Mouse (Mus musculus): ENCODE measurements at regions not wholly inside any gene's neighbourhood (a gene's known extent, or its start where the extent isn't known, plus 50 kb on each side); places are given as distances from the start of the nearest gene placed in this dataset.
A peak's percentile ranks its signal among the peaks of the same experiment; 100 is the strongest.

DNA sequence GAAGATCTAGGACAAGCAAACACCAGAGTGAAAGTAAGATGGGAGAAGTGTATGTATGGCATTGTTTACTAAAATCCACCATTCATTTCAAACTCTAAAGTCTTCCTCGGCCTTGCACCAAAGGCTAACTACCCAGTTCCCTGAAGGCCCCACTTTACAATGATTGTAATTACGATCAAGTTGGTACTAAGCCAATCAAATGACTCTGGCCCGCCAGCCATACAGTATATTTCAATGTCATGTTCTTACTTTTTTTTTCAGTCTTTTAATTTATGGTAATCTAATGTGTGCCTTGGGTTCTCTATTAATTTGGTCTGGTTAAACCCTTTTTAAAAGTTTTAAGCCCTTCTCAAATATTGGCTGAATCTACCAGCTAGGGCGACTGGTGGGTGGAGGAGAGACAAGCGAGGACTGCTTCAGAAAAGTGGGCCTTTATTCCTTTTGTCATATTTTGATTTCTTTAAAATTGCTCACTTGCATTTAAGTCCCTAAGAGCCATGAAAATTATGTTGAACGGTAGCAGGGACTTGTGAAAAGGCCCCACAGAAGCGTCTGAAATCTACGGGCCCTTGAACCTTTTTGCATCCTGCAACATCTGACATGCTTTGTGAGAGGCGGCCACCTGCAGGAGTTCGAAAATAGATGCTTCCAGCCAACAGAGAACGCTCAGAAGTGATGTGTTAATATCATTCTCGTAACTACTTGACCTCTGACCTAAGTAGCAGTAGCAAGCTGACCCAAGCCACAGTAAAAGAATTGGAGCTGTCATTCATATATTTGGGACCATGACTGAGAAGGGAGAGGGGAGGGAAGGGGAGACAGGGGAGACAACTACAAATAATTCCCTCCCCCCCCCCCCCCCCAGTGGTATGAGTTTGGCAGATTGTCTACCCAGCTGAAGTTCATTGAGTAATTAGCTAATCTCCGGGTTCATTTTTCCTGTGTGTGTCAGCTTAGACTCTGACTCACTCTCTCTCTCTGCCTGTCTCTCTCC, 197.2 kb downstream of the Cdca7 start:
- DNase-seq (ENCODE audit: low read depth, low spot score): no peak
- no peak for TF ChIP-seq ZC3H11A (IDR thresholded peaks at IDR 0.05; ENCODE audit: borderline replicate concordance, low read depth, low read length)
- no peak for TF ChIP-seq CHD2 (IDR thresholded peaks at IDR 0.05; ENCODE audit: low read depth, low read length)
- TF ChIP-seq ZNF384 (IDR thresholded peaks at IDR 0.05; ENCODE audit: low read depth, low read length): no peak
- no peak for TF ChIP-seq MAFK (IDR thresholded peaks at IDR 0.05; ENCODE audit: insufficient read depth, low read depth, low read length)
- no peak for TF ChIP-seq HCFC1 (IDR thresholded peaks at IDR 0.05; ENCODE audit: borderline replicate concordance, insufficient read depth, low read length)
- H3K27ac ChIP-seq (ENCODE audit: insufficient read depth, low read depth, low read length, poor library complexity, severe bottlenecking): no peak overlapping the region
- H3K4me3 ChIP-seq (ENCODE audit: insufficient read depth in 1 of 2, low read depth in 1 of 2, low read length in 2 of 2, poor library complexity in 1 of 2, severe bottlenecking in 1 of 2): no peak overlapping the region
- H3K36me3 ChIP-seq (ENCODE audit: control insufficient read depth, insufficient read depth, low read length, poor library complexity, severe bottlenecking): no peaks in the 10 kb centered on the region; the same call in 1 of the 2 replicates
- H3K9ac ChIP-seq (ENCODE audit: insufficient read depth, low read depth, low read length, poor library complexity, severe bottlenecking): no peak overlapping the region
- no peaks in the 10 kb centered on the region for H3K9me3 ChIP-seq (ENCODE audit: control insufficient read depth, insufficient read depth, low read depth, low read length)
- in situ Hi-C loops (cut with MboI; ENCODE audit: low sequenced_read_pairs in 2 of 2, unreplicated experiment in 2 of 2): no loop called here
- no peaks in the 10 kb centered on the region for H3K4me1 ChIP-seq (ENCODE audit: control insufficient read depth in 2 of 2, insufficient read depth in 2 of 2, low read length in 2 of 2, poor library complexity in 1 of 2)

DNA sequence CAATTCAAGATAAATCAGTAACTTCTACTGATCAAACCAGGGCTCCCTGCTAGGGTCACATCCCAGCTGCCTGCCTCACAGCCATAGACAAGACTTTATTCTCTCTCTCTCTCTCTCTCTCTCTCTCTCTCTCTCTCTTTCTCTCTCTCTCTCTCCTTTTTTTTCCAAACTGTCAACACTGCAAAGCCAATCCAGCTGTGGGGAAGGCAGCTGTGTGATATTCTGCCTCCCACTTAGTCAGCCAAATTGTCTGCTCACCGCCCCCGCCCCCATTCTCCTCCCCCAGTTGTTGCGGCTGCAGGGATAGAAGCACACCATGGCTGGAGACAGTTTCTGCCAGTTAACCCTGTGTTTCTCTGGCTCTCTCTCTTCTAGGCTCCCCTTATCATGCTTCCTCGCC, 198.3 kb downstream of the Cdca7 start:
- no peak overlapping the region for H3K4me3 ChIP-seq (ENCODE audit: insufficient read depth in 1 of 2, low read depth in 1 of 2, low read length in 2 of 2, poor library complexity in 1 of 2, severe bottlenecking in 1 of 2)
- in situ Hi-C loops (cut with MboI; ENCODE audit: low sequenced_read_pairs in 2 of 2, unreplicated experiment in 2 of 2): no loop called here
- no peaks in the 10 kb centered on the region for H3K36me3 ChIP-seq (ENCODE audit: control insufficient read depth, insufficient read depth, low read length, poor library complexity, severe bottlenecking)
- H3K4me1 ChIP-seq (ENCODE audit: control insufficient read depth in 2 of 2, insufficient read depth in 2 of 2, low read length in 2 of 2, poor library complexity in 1 of 2): no peaks in the 10 kb centered on the region
- no peak overlapping the region for H3K9ac ChIP-seq (ENCODE audit: insufficient read depth, low read depth, low read length, poor library complexity, severe bottlenecking)
- no peak for DNase-seq (ENCODE audit: low read depth, low spot score)
- H3K27ac ChIP-seq (ENCODE audit: insufficient read depth, low read depth, low read length, poor library complexity, severe bottlenecking): no peak overlapping the region
- no peaks in the 10 kb centered on the region for H3K9me3 ChIP-seq (ENCODE audit: control insufficient read depth, insufficient read depth, low read depth, low read length)
- TF ChIP-seq CHD2 (IDR thresholded peaks at IDR 0.05; ENCODE audit: low read depth, low read length) (no peak), ZNF384 (IDR thresholded peaks at IDR 0.05; ENCODE audit: low read depth, low read length) (no peak), MAFK (IDR thresholded peaks at IDR 0.05; ENCODE audit: insufficient read depth, low read depth, low read length) (no peak), HCFC1 (IDR thresholded peaks at IDR 0.05; ENCODE audit: borderline replicate concordance, insufficient read depth, low read length) (no peak), ZC3H11A (IDR thresholded peaks at IDR 0.05; ENCODE audit: borderline replicate concordance, low read depth, low read length) (no peak)

DNA sequence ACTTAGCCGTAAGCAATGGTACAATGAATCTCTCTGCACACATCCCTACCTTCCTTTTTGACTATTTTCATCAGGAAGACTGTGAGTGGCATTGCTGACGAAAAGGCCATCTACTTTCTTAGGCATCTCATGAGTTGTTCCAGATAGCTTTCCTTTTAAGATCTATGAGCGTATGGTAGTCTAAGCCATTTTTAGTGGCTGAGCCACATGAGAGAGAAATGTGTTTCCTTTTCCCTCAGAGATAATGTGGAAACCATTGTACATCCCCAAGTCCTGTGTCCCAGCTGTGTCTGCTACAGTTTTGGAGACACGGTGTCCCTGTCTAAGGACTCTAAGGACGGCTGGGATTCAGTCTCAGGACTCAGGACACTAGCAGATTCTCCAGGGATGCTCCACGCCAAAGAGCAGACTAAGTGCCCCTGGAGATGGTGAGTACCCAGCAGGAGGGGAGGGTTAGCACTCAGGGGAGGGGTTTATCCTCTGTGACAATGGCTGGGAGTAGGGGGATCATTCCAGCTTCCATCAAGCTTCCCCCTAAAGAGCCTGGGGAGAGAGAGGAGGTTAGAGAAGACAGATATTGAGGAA, 199.0 kb downstream of the Cdca7 start:
- H3K9ac ChIP-seq (ENCODE audit: insufficient read depth, low read depth, low read length, poor library complexity, severe bottlenecking): no peak overlapping the region
- H3K4me1 ChIP-seq (ENCODE audit: control insufficient read depth in 2 of 2, insufficient read depth in 2 of 2, low read length in 2 of 2, poor library complexity in 1 of 2): no peaks in the 10 kb centered on the region
- H3K27ac ChIP-seq (ENCODE audit: insufficient read depth, low read depth, low read length, poor library complexity, severe bottlenecking): no peak overlapping the region
- no peak for TF ChIP-seq ZC3H11A (IDR thresholded peaks at IDR 0.05; ENCODE audit: borderline replicate concordance, low read depth, low read length)
- no peak for TF ChIP-seq HCFC1 (IDR thresholded peaks at IDR 0.05; ENCODE audit: borderline replicate concordance, insufficient read depth, low read length)
- no peak for TF ChIP-seq CHD2 (IDR thresholded peaks at IDR 0.05; ENCODE audit: low read depth, low read length)
- no peak for TF ChIP-seq ZNF384 (IDR thresholded peaks at IDR 0.05; ENCODE audit: low read depth, low read length)
- TF ChIP-seq MAFK (IDR thresholded peaks at IDR 0.05; ENCODE audit: insufficient read depth, low read depth, low read length): no peak
- H3K9me3 ChIP-seq (ENCODE audit: control insufficient read depth, insufficient read depth, low read depth, low read length): no peaks in the 10 kb centered on the region
- H3K4me3 ChIP-seq (ENCODE audit: insufficient read depth in 1 of 2, low read depth in 1 of 2, low read length in 2 of 2, poor library complexity in 1 of 2, severe bottlenecking in 1 of 2): no peak overlapping the region
- no peak for DNase-seq (ENCODE audit: low read depth, low spot score)
- in situ Hi-C loops (cut with MboI; ENCODE audit: low sequenced_read_pairs in 2 of 2, unreplicated experiment in 2 of 2): no loop called here
- H3K36me3 ChIP-seq (ENCODE audit: control insufficient read depth, insufficient read depth, low read length, poor library complexity, severe bottlenecking): no peaks in the 10 kb centered on the region

DNA sequence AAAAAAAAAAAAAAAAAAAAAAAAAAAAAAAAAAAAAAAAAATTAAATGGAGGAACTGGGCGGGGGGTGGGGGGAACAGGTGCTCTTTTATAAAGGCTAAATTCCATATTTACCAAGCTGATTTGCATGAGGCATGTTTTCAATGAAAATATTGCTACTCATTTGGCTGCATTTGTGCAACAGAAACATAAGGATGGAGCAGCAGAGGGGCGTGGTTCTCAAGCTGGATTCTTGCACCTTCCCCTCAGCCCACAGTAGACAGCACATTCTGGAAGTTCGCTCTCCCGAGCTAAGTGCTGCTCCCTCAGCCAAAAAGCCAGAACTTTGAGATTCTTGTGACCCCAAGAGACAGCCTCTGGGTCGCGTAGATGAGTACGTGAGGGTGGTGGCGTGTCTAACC, 201.8 kb downstream of the Cdca7 start:
- H3K9me3 ChIP-seq (ENCODE audit: control insufficient read depth, insufficient read depth, low read depth, low read length): no peaks in the 10 kb centered on the region
- H3K9ac ChIP-seq (ENCODE audit: insufficient read depth, low read depth, low read length, poor library complexity, severe bottlenecking): no peak overlapping the region
- in situ Hi-C loops (cut with MboI; ENCODE audit: low sequenced_read_pairs in 2 of 2, unreplicated experiment in 2 of 2): no loop called here
- no peaks in the 10 kb centered on the region for H3K36me3 ChIP-seq (ENCODE audit: control insufficient read depth, insufficient read depth, low read length, poor library complexity, severe bottlenecking)
- no peak for DNase-seq (ENCODE audit: low read depth, low spot score)
- no peak for TF ChIP-seq CHD2 (IDR thresholded peaks at IDR 0.05; ENCODE audit: low read depth, low read length)
- peak; percentile 73 for TF ChIP-seq ZNF384 (IDR thresholded peaks at IDR 0.05; ENCODE audit: low read depth, low read length)
- no peak overlapping the region for H3K27ac ChIP-seq (ENCODE audit: insufficient read depth, low read depth, low read length, poor library complexity, severe bottlenecking)
- H3K4me3 ChIP-seq (ENCODE audit: insufficient read depth in 1 of 2, low read depth in 1 of 2, low read length in 2 of 2, poor library complexity in 1 of 2, severe bottlenecking in 1 of 2): no peak overlapping the region
- no peaks in the 10 kb centered on the region for H3K4me1 ChIP-seq (ENCODE audit: control insufficient read depth in 2 of 2, insufficient read depth in 2 of 2, low read length in 2 of 2, poor library complexity in 1 of 2)
